Mouse (Mus musculus) MEL (cell line): Measurements from ENCODE around the gene Ablim1. TPM values are rescaled to one million over a fixed set of nuclear protein-coding genes. Genes with fewer than 3 reads are reported as not detected.

Experiments
- DNase-seq: peaks from one replicate; pipeline ENCODE4 v3.0.0; 2011; ENCODE audit warnings: low read depth, low spot score
- H3K27ac ChIP-seq: 2 replicates; pipeline ENCODE4 v1.5.1; 2012; ENCODE audit warnings: low read depth, mild to moderate bottlenecking, control low read depth, low read length, moderate library complexity; ENCODE audit not compliant: control insufficient read depth
- H3K27me3 ChIP-seq, 2 experiments: fragments of 150-350 bp in 1 of 2; sonication (generic) in 1 of 2; 2 replicates each; pipeline ENCODE4 v1.6.1; 2012; ENCODE audit warnings: low read length in 2 of 2, mild to moderate bottlenecking in 2 of 2, improper control_type of control experiment in 1 of 2, moderate library complexity in 1 of 2; ENCODE audit not compliant: insufficient read depth in 2 of 2, control insufficient read depth in 1 of 2
- H3K36me3 ChIP-seq, 2 experiments: 2 replicates each; pipeline ENCODE4 v1.6.1; 2012 to 2014; ENCODE audit warnings: low read length in 2 of 2, improper control_type of control experiment in 1 of 2, inconsistent platforms in 1 of 2, mild to moderate bottlenecking in 1 of 2; ENCODE audit not compliant: insufficient read depth in 2 of 2, control insufficient read depth in 1 of 2
- H3K4me1 ChIP-seq, 2 experiments: fragments of 150-350 bp in 1 of 2; sonication (generic) in 1 of 2; 2 replicates each; pipeline ENCODE4 v1.6.1; 2012; ENCODE audit warnings: low read length in 2 of 2, improper control_type of control experiment in 1 of 2, mild to moderate bottlenecking in 1 of 2; ENCODE audit not compliant: insufficient read depth in 2 of 2, control insufficient read depth in 1 of 2
- H3K4me3 ChIP-seq, 2 experiments: fragments of 150-350 bp in 1 of 2; sonication (generic) in 1 of 2; 2 replicates each; pipeline ENCODE4 v1.5.1; 2012; ENCODE audit warnings: low read depth in 2 of 2, low read length in 2 of 2, mild to moderate bottlenecking in 2 of 2, moderate library complexity in 2 of 2, control low read depth in 1 of 2, improper control_type of control experiment in 1 of 2; ENCODE audit not compliant: control insufficient read depth in 1 of 2, insufficient read depth in 1 of 2
- H3K79me2 ChIP-seq: 2 replicates; pipeline ENCODE4 v1.6.1; 2012; ENCODE audit warnings: mild to moderate bottlenecking, low read length, moderate library complexity; ENCODE audit not compliant: control insufficient read depth, poor library complexity, insufficient read depth
- H3K9ac ChIP-seq: 2 replicates; pipeline ENCODE4 v1.6.1; 2012; ENCODE audit warnings: low read depth, mild to moderate bottlenecking, control low read depth, low read length, moderate library complexity; ENCODE audit not compliant: control insufficient read depth, poor library complexity, severe bottlenecking
- H3K9me3 ChIP-seq: fragments of 150-350 bp; sonication (generic); replicated peaks from 2 replicates; pipeline ENCODE4 v1.6.1; 2012; ENCODE audit warnings: mild to moderate bottlenecking, low read length, improper control_type of control experiment, moderate library complexity; ENCODE audit not compliant: insufficient read depth
- BHLHE40 ChIP-seq: IDR thresholded peaks from 2 replicates; pipeline ENCODE4 v1.6.1; 2012; ENCODE audit warnings: low read depth, mild to moderate bottlenecking, inconsistent platforms, low read length, improper control_type of control experiment, borderline replicate concordance
- CHD1 ChIP-seq: IDR thresholded peaks from 2 replicates; pipeline ENCODE4 v1.6.1; 2012; ENCODE audit warnings: low read depth, mild to moderate bottlenecking, inconsistent platforms, low read length, improper control_type of control experiment
- EP300 ChIP-seq, 2 experiments: IDR thresholded peaks; 2 replicates each; pipeline ENCODE4 v1.6.1; 2011; ENCODE audit warnings: improper control_type of control experiment in 2 of 2, low read length in 2 of 2, low read depth in 1 of 2, mild to moderate bottlenecking in 1 of 2
- GABPA ChIP-seq: IDR thresholded peaks from 2 replicates; pipeline ENCODE4 v1.6.1; 2012; ENCODE audit warnings: low read depth, mild to moderate bottlenecking, inconsistent platforms, low read length, improper control_type of control experiment, moderate library complexity
- GATA1 ChIP-seq: IDR thresholded peaks from 2 replicates; pipeline ENCODE4 v1.6.1; 2011; ENCODE audit warnings: low read depth, low read length, improper control_type of control experiment
- HCFC1 ChIP-seq: IDR thresholded peaks from 2 replicates; pipeline ENCODE4 v1.6.1; 2012; ENCODE audit warnings: low read depth, mild to moderate bottlenecking, inconsistent platforms, low read length, improper control_type of control experiment, moderate library complexity
- JUND ChIP-seq: IDR thresholded peaks from 2 replicates; pipeline ENCODE4 v1.6.1; 2011; ENCODE audit warnings: low read depth, mild to moderate bottlenecking, improper control_type of control experiment, low read length
- KAT2A ChIP-seq: conservative IDR thresholded peaks from 2 replicates; pipeline ENCODE4 v1.6.1; 2012; ENCODE audit warnings: low read depth, low read length, improper control_type of control experiment, inconsistent platforms
- MAFK ChIP-seq: IDR thresholded peaks from 2 replicates; pipeline ENCODE4 v1.6.1; 2011; ENCODE audit warnings: low read depth, mild to moderate bottlenecking, low read length, improper control_type of control experiment, borderline replicate concordance
- MEF2A ChIP-seq: IDR thresholded peaks from 2 replicates; pipeline ENCODE4 v1.6.1; 2014; ENCODE audit warnings: low read depth, mild to moderate bottlenecking, inconsistent platforms, low read length, improper control_type of control experiment; ENCODE audit not compliant: poor library complexity, insufficient replicate concordance, severe bottlenecking; ENCODE audit errors: extremely low read depth
- MYB ChIP-seq: IDR thresholded peaks from 2 replicates; pipeline ENCODE4 v1.6.1; 2011; ENCODE audit warnings: mild to moderate bottlenecking, low read depth, low read length, improper control_type of control experiment
- POLR2AphosphoS2 ChIP-seq: IDR thresholded peaks from 2 replicates; pipeline ENCODE4 v1.6.1; 2011; ENCODE audit warnings: low read length, improper control_type of control experiment
- SIN3A ChIP-seq: IDR thresholded peaks from 2 replicates; pipeline ENCODE4 v1.6.1; 2012; ENCODE audit warnings: low read length, improper control_type of control experiment, inconsistent platforms
- SMC3 ChIP-seq: IDR thresholded peaks from 2 replicates; pipeline ENCODE4 v1.6.1; 2011; ENCODE audit warnings: low read depth, low read length, improper control_type of control experiment
- TAL1 ChIP-seq: IDR thresholded peaks from 2 replicates; pipeline ENCODE4 v1.6.1; 2012; ENCODE audit warnings: mild to moderate bottlenecking, inconsistent platforms, low read length, moderate library complexity, mixed read lengths
- TBP ChIP-seq: IDR thresholded peaks from 2 replicates; pipeline ENCODE4 v1.8.0; 2011; ENCODE audit warnings: low read depth, low read length, improper control_type of control experiment
- TCF12 ChIP-seq: IDR thresholded peaks from 2 replicates; pipeline ENCODE4 v1.6.1; 2014; ENCODE audit warnings: low read depth, mild to moderate bottlenecking, inconsistent platforms, low read length, improper control_type of control experiment, moderate library complexity
- UBTF ChIP-seq: IDR thresholded peaks from 2 replicates; pipeline ENCODE4 v1.6.1; 2012; ENCODE audit warnings: low read depth, mild to moderate bottlenecking, inconsistent platforms, low read length, improper control_type of control experiment, moderate library complexity, borderline replicate concordance; ENCODE audit not compliant: insufficient read depth
- USF1 ChIP-seq: IDR thresholded peaks from 2 replicates; pipeline ENCODE4 v1.6.1; 2014; ENCODE audit warnings: low read depth, mild to moderate bottlenecking, inconsistent platforms, low read length, improper control_type of control experiment, moderate library complexity
- ZKSCAN1 ChIP-seq: IDR thresholded peaks from 2 replicates; pipeline ENCODE4 v1.6.1; 2012; ENCODE audit warnings: low read depth, mild to moderate bottlenecking, inconsistent platforms, low read length, improper control_type of control experiment, moderate library complexity
- polyA plus RNA-seq, 2 experiments: library from polyadenylated mRNA; stranded (reverse) in 1 of 2; unstranded in 1 of 2; fragments of >175 nt in 1 of 2; fragments of >200 nt in 1 of 2; gene quantifications; 2 replicates each; pipeline versions ENCODE4 v1.2.1 to v1.2.4; 2012; ENCODE audit warnings: low replicate concordance in 2 of 2, low read depth in 1 of 2; ENCODE audit not compliant: insufficient read length in 2 of 2, insufficient read depth in 1 of 2, missing spikeins in 1 of 2
- total RNA-seq: library from RNA; depleted of rRNA; stranded (reverse); fragments of 300-350 nt; gene quantifications from 2 replicates; pipeline ENCODE4 v1.2.3, GENCODE M21; 2012; rRNA removed

Ablim1 gene
- total and polyA plus RNA-seq, 3 experiments = not detected

GRCm38 (mm10) chr19:56984229-56984628 lies 330.5 kb downstream of the Ablim1 start:
- Histone ChIP-seq H3K4me1 (no peaks in the 10 kb centered on the region), H3K27me3 (no peaks in the 10 kb centered on the region), H3K9me3 (no peaks in the 10 kb centered on the region), H3K9ac (no peak overlapping the region), H3K4me3 (no peak overlapping the region), H3K79me2 (no peaks in the 10 kb centered on the region), H3K27ac (no peak overlapping the region), H3K36me3 (no peaks in the 10 kb centered on the region)
- TF ChIP-seq HCFC1 = no peak
- TF ChIP-seq JUND = no peak
- TF ChIP-seq GATA1 = no peak
- no peak for TF ChIP-seq SIN3A
- TF ChIP-seq TCF12 = no peak
- TF ChIP-seq TBP = no peak
- no peak for TF ChIP-seq POLR2AphosphoS2
- TF ChIP-seq KAT2A = no peak
- no peak for TF ChIP-seq MEF2A
- no peak for TF ChIP-seq CHD1
- TF ChIP-seq MAFK = no peak
- TF ChIP-seq BHLHE40 = no peak
- no peak for TF ChIP-seq MYB
- TF ChIP-seq TAL1 = no peak
- DNase-seq = no peak

- no peaks in the 10 kb centered on the region for H3K9me3 ChIP-seq
- TF ChIP-seq GABPA = no peak
- TF ChIP-seq SMC3 = no peak
- TF ChIP-seq MEF2A = no peak
- TF ChIP-seq USF1 = no peak
- no peak for TF ChIP-seq EP300 (IDR thresholded peaks at IDR 0.05; ENCODE audit: low read depth in 1 of 2, low read length in 2 of 2)
- no peak for TF ChIP-seq UBTF
- no peak for TF ChIP-seq TAL1
- no peak for TF ChIP-seq TBP
- no peak for TF ChIP-seq ZKSCAN1
- no peak for DNase-seq
- no peaks in the 10 kb centered on the region for H3K79me2 ChIP-seq
- no peak overlapping the region for H3K9ac ChIP-seq
- no peaks in the 10 kb centered on the region for H3K36me3 ChIP-seq
- no peaks in the 10 kb centered on the region for H3K27me3 ChIP-seq
- H3K27ac ChIP-seq = no peak overlapping the region
- H3K4me3 ChIP-seq = no peak overlapping the region
- no peaks in the 10 kb centered on the region for H3K4me1 ChIP-seq
Observed at GRCm38 (mm10) chr19:56983757-56984156, 331.0 kb downstream of the Ablim1 start.

Other genes starting within 250 kb of the Ablim1 start
- gene Fam160b1, start 45.8 kb upstream of the Ablim1 start, total RNA-seq = 8.6 and 8.8 TPM in 2 replicates
- gene Fam160b1, start 45.8 kb upstream of the Ablim1 start, polyA plus RNA-seq = 10 to 100 TPM; 19.0 to 28.3 TPM
- gene Trub1, start 138.0 kb upstream of the Ablim1 start, total RNA-seq = 31.9 and 41.6 TPM in 2 replicates
- gene Trub1, start 138.0 kb upstream of the Ablim1 start, polyA plus RNA-seq = 10 to 100 TPM in 1 of 2 experiments, not detected in 1; 38.2 TPM